Mouse (Mus musculus) midbrain, postnatal 0 days (tissue): ENCODE data around the gene Rtl10. TPM values are rescaled to one million over a fixed set of nuclear protein-coding genes. Genes with fewer than 3 reads are reported as not detected.

Experiments
- ATAC-seq: fragments of 200-750 bp; cut with Nextera tagmentation; 2 replicates; pipeline ENCODE4 v1.8.0; 2017; ENCODE audit warnings: moderate number of reproducible peaks, mild to moderate bottlenecking, moderate TSS enrichment, moderate library complexity; ENCODE audit not compliant: low FRiP score
- DNase-seq: peaks from one replicate; pipeline ENCODE4 v3.0.0-alpha.2; 2015; ENCODE audit warnings: low spot score
- H3K27ac ChIP-seq: fragments of 300-500 bp; sonication (generic); 2 replicates; pipeline ENCODE4 v1.5.1; 2014; ENCODE audit warnings: low read depth, mild to moderate bottlenecking, low read length, mixed read lengths
- H3K27me3 ChIP-seq: fragments of 300-500 bp; sonication (generic); 2 replicates; pipeline ENCODE4 v1.6.1; 2014; ENCODE audit warnings: low read length, control low read depth, mixed read lengths; ENCODE audit not compliant: insufficient read depth
- H3K36me3 ChIP-seq: fragments of 300-500 bp; sonication (generic); 2 replicates; pipeline ENCODE4 v1.6.1; 2014; ENCODE audit warnings: low read length, control low read depth, mixed read lengths; ENCODE audit not compliant: insufficient read depth
- H3K4me1 ChIP-seq: fragments of 300-500 bp; sonication (generic); 2 replicates; pipeline ENCODE4 v1.6.1; 2014; ENCODE audit warnings: mild to moderate bottlenecking, control low read depth, antibody characterized with exemption, low read length, mixed read lengths; ENCODE audit not compliant: insufficient read depth
- H3K4me2 ChIP-seq: fragments of 300-500 bp; sonication (generic); 2 replicates; pipeline ENCODE4 v1.6.1; 2014; ENCODE audit warnings: low read depth, mild to moderate bottlenecking, low read length, mixed read lengths; ENCODE audit not compliant: poor library complexity, severe bottlenecking
- H3K4me3 ChIP-seq: fragments of 300-500 bp; sonication (generic); 2 replicates; pipeline ENCODE4 v1.5.1; 2014; ENCODE audit warnings: low read depth, mild to moderate bottlenecking, low read length, moderate library complexity
- H3K9ac ChIP-seq: fragments of 300-500 bp; sonication (generic); replicated peaks from 2 replicates; pipeline ENCODE4 v1.6.1; 2014; ENCODE audit warnings: mild to moderate bottlenecking, low read length, moderate library complexity, mixed read lengths; ENCODE audit not compliant: poor library complexity, severe bottlenecking
- H3K9me3 ChIP-seq: fragments of 300-500 bp; sonication (generic); 2 replicates; pipeline ENCODE4 v1.6.1; 2016; ENCODE audit warnings: low read length, control low read depth
- CTCF ChIP-seq: IDR thresholded peaks from 2 replicates; pipeline ENCODE4 v1.5.1; 2016; ENCODE audit warnings: antibody characterized with exemption, mild to moderate bottlenecking
- WGBS: fragments of 180-500 bp; shearing (Covaris S2); extraction: QIAGEN DNeasy Blood & Tissue Kit; methylation state at CpG from one replicate; pipeline ENCODE4 v1.1.7; 2014; 5-methylcytosine and 5-hydroxymethylcytosine counted together
- polyA plus RNA-seq: library from polyadenylated mRNA; unstranded; fragments of >200 nt; fragmentation: Nextera tagmentation; extraction: Ambion mirVana; gene quantifications from 2 replicates; pipeline ENCODE4 v1.2.1, GENCODE M21; 2015
- total RNA-seq: library from RNA; depleted of rRNA; stranded (reverse); fragments of >200 nt; gene quantifications from 2 replicates; pipeline ENCODE4 v1.2.3, GENCODE M21; 2014

Gene Rtl10
- total and polyA plus RNA-seq, 2 experiments from 2014 or later = 3.8 to 7.1 TPM

- Histone ChIP-seq H3K27me3 (no peaks in the 10 kb centered on the region), H3K27ac (no peak overlapping the region), H3K4me3 (no peak overlapping the region), H3K9me3 (no peaks in the 10 kb centered on the region), H3K9ac (no peak overlapping the region), H3K4me2 (no peak overlapping the region), H3K36me3 (peaks cover 22% of the 10 kb centered on the region), H3K4me1 (peaks cover 5% of the 10 kb centered on the region; the same call in 1 of the 2 replicates)
- ATAC-seq (no peak), DNase-seq (no peak)
- TF ChIP-seq CTCF = no peak
These were observed 40.0 kb upstream of the Rtl10 start for GRCm38 (mm10) chr16:18458661-18459060.

DNA sequence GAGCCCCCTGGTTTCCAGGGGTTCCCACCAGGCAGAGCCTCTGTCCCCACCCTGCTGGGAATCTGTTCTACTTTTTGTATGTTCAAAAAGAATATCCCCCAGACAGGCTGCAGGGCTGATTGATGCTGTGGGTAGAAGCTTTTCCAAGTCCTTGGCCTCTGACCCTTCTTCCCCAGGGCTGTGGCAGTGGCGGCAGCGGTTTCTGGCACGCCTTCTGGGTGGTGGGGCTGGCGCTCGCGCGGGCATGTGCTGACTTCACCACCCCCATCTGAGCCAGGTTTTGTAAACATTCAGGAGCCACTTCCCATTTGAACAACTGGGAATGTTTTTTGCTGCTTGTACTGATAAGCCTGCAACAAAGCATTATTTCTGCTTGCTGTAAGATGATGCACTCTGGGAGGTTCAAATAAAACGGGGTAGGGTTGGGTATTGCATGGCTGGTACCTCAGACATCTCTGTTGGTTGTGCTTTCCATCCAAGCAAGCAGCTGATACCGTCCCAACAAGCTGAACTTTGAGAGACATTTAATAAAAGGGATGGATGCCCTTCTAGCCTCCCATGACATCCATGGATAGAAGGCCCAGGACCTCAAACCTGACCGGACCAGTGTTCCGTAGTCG lies 39.3 kb upstream of the Rtl10 start:
- Histone ChIP-seq H3K4me1 (peaks cover 5% of the 10 kb centered on the region; the same call in 1 of the 2 replicates), H3K9ac (no peak overlapping the region), H3K27ac (no peak overlapping the region), H3K4me3 (no peak overlapping the region), H3K9me3 (no peaks in the 10 kb centered on the region), H3K4me2 (peak overlapping the region; percentile 34), H3K27me3 (no peaks in the 10 kb centered on the region), H3K36me3 (peaks cover 16% of the 10 kb centered on the region)
- ATAC-seq = 0 out of 2 replicates have a peak, but pooled peaks have one; percentile 24
- 8% methylated on average over 12 of the region's 12 CpGs for WGBS
- DNase-seq = no peak
- TF ChIP-seq CTCF = no peak

GRCm38 (mm10) chr16:18459955-18460370 lies 38.7 kb upstream of the Rtl10 start:
- Histone ChIP-seq H3K4me2 (peak overlapping the region; percentile 34), H3K4me3 (no peak overlapping the region), H3K27ac (no peak overlapping the region), H3K4me1 (peaks cover 5% of the 10 kb centered on the region; the same call in 1 of the 2 replicates), H3K9me3 (no peaks in the 10 kb centered on the region), H3K9ac (no peak overlapping the region), H3K27me3 (no peaks in the 10 kb centered on the region), H3K36me3 (peaks cover 11% of the 10 kb centered on the region)
- DNase-seq (peak; percentile 59), ATAC-seq (peak; percentile 68; the same call in 1 of the 2 replicates)
- 7% methylated on average over 11 of the region's 11 CpGs for WGBS
- no peak for TF ChIP-seq CTCF

DNA sequence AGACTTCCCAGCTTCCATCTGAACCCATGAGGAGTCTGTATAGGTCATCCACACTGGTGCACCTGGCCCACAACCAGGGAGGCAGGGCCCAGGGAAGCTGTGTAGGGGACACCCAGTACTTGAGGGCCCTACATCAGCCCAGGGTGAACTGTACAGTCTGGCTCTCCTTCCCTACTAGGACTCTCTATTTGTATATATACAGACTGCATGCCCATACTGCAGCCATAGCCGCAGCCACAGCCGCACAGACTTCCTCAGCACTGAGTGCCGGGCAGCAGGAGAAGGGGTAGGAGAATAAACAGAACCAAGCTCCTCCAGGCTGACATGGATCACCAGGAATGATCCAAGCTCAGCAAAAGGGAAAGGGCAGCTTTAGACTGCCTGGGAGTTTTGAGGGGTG lies 37.9 kb upstream of the Rtl10 start:
- no peaks in the 10 kb centered on the region for H3K9me3 ChIP-seq

GRCm38 (mm10) chr16:18462031-18462430 lies 36.7 kb upstream of the Rtl10 start:
- WGBS = 44% methylated on average over 9 of the region's 9 CpGs
- peaks cover 9% of the 10 kb centered on the region for H3K36me3 ChIP-seq
- H3K27ac ChIP-seq = no peak overlapping the region
- H3K4me3 ChIP-seq = no peak overlapping the region
- ATAC-seq (no peak), DNase-seq (no peak)
- H3K27me3 ChIP-seq = no peaks in the 10 kb centered on the region
- H3K4me1 ChIP-seq = peaks cover 5% of the 10 kb centered on the region; the same call in 1 of the 2 replicates
- no peak overlapping the region for H3K9ac ChIP-seq
- no peak for TF ChIP-seq CTCF
- no peaks in the 10 kb centered on the region for H3K9me3 ChIP-seq
- H3K4me2 ChIP-seq = no peak overlapping the region

More for the DNA sequence above, 37.9 kb upstream of the Rtl10 start:
- no peak for DNase-seq
- H3K27me3 ChIP-seq = no peaks in the 10 kb centered on the region
- TF ChIP-seq CTCF = no peak
- H3K4me3 ChIP-seq = no peak overlapping the region
- H3K27ac ChIP-seq = no peak overlapping the region
- peaks cover 5% of the 10 kb centered on the region; the same call in 1 of the 2 replicates for H3K4me1 ChIP-seq
- ATAC-seq = no peak
- no peak overlapping the region for H3K4me2 ChIP-seq
- 92% methylated on average over 3 of the region's 3 CpGs for WGBS
- peaks cover 10% of the 10 kb centered on the region for H3K36me3 ChIP-seq
- no peak overlapping the region for H3K9ac ChIP-seq

DNA sequence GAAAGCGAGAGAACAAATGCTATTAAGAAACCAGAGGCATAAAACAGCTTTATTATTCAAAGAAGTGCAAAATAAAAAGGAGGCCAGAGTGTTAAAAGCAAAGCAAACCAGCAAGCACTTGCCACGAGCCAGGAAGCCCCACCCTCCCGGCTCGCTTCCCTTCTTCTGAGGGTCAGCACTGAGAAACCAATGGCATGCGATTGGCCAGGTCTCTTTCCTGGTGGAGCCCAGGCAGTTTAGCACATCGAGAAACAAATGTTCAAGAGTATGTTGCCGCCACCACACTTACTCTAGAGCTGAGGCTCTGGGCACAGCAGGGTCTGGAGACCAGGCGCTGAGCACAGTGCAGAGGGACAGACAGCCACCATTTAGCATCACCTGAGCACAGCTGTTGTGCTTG lies 36.1 kb upstream of the Rtl10 start:
- no peak overlapping the region for H3K27ac ChIP-seq
- ATAC-seq = no peak

More for the DNA sequence above, 36.1 kb upstream of the Rtl10 start:
- Histone ChIP-seq H3K9ac (no peak overlapping the region), H3K4me1 (peaks cover 5% of the 10 kb centered on the region; the same call in 1 of the 2 replicates), H3K4me2 (no peak overlapping the region), H3K36me3 (peaks cover 5% of the 10 kb centered on the region; the same call in 1 of the 2 replicates), H3K4me3 (no peak overlapping the region), H3K9me3 (no peaks in the 10 kb centered on the region), H3K27me3 (no peaks in the 10 kb centered on the region)
- no peak for DNase-seq
- no peak for TF ChIP-seq CTCF
- WGBS = 61% methylated on average over 8 of the region's 8 CpGs
